Comparison of ENCODE assay signal across 8 mouse cellular contexts in the genomic region with DNA sequence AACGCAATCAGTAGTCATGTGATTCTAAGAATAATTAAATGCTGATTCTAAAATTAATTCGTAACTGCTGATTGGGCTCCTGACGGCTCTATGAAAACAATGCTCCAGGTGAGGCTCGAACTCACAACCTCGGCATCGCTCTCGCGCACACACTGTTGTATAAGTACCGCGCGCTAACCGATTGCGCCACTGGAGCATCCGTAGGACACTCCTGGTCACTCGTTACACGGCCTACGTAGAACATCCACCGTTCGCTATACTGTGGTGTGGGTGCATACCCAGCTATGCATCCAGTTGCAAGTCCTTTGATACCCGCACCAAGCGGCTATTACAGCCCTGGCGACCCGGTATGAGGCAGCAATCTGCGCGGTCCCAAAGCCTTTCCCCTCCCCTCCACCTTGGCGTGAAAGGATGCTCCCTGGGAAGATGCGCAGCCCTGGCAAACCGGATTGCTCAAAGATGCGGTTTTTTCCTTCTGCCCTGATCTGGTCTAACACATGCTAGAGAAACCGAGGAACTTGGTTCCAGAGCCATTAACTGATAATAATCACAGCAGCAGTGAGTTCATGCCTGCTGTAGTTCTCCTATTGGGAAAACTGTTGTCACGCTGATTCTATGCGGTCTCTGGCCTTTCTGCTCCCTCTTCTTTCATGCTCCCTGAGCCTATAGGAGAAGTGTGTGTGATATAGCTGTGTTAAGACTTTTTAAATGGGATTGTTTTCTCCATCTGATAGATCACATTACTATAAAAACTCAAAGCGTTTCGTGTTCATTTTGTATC. TPM values are rescaled to one million over a fixed set of nuclear protein-coding genes. Genes with fewer than 3 reads are reported as not detected.
DNase-seq lines count a peak whose midpoint lies in the region; ATAC-seq lines count a peak whose summit lies in the region.

No protein-coding gene starts in this region.

- 2% methylated on average over 34 of the region's 34 CpGs for WGBS in embryonic facial prominence, embryonic 12.5 days
- WGBS in intestine, embryonic 16.5 days, result 5% methylated on average over 34 of the region's 34 CpGs
- 4% methylated on average over 34 of the region's 34 CpGs for WGBS in liver, embryonic 15.5 days (ENCODE audit: insufficient replicate concordance)
- WGBS in stomach, embryonic 14.5 days, result 3% methylated on average over 34 of the region's 34 CpGs

- no peaks in the 10 kb centered on the region for H3K4me1 ChIP-seq in embryonic facial prominence, embryonic 12.5 days
- H3K4me1 ChIP-seq in intestine, embryonic 16.5 days (ENCODE audit: control insufficient read depth, insufficient read depth, low read length), result no peaks in the 10 kb centered on the region; the same call in 1 of the 2 replicates
- H3K4me1 ChIP-seq in liver, embryonic 15.5 days (replicated peaks), result peaks cover 8% of the 10 kb centered on the region; the same call in 1 of the 2 replicates
- H3K4me1 ChIP-seq in stomach, embryonic 14.5 days (ENCODE audit: control insufficient read depth, insufficient read depth, low read length), result no peaks in the 10 kb centered on the region

- peak; percentile 62 to 82 for DNase-seq in left cerebral cortex, adult 18-20 months (ENCODE audit: low spot score in 2 of 2)
- DNase-seq in left cerebral cortex, adult 11 months (ENCODE audit: low spot score), result no peak
- DNase-seq in ovary, postnatal 36 days (ENCODE audit: low spot score), result no peak
- no peak for DNase-seq in adrenal gland, postnatal 4 days (ENCODE audit: low spot score in 2 of 2)

- ATAC-seq in embryonic facial prominence, embryonic 12.5 days (ENCODE audit: insufficient number of reproducible peaks, insufficient read depth, low FRiP score, low TSS enrichment), result peak; percentile 35; the same call in 1 of the 2 replicates
- ATAC-seq in intestine, embryonic 16.5 days, result peak; percentile 88
- no peak; the same call in 1 of the 2 replicates for ATAC-seq in liver, embryonic 15.5 days (ENCODE audit: insufficient read depth)
- peak; percentile 42; the same call in 1 of the 2 replicates for ATAC-seq in stomach, embryonic 14.5 days (ENCODE audit: insufficient number of reproducible peaks, insufficient read depth, low FRiP score, low read depth)

- peak overlapping the region; percentile 26 for H3K4me3 ChIP-seq in embryonic facial prominence, embryonic 12.5 days
- peak overlapping the region; percentile 36 for H3K4me3 ChIP-seq in intestine, embryonic 16.5 days (ENCODE audit: low read length)
- peak overlapping the region; percentile 17 for H3K4me3 ChIP-seq in liver, embryonic 15.5 days (replicated peaks)
- H3K4me3 ChIP-seq in stomach, embryonic 14.5 days (ENCODE audit: low read depth, low read length), result peak overlapping the region; percentile 24

- no peaks in the 10 kb centered on the region for H3K36me3 ChIP-seq in embryonic facial prominence, embryonic 12.5 days
- no peaks in the 10 kb centered on the region for H3K36me3 ChIP-seq in intestine, embryonic 16.5 days (ENCODE audit: control insufficient read depth, insufficient read depth, low read length)
- no peaks in the 10 kb centered on the region for H3K36me3 ChIP-seq in liver, embryonic 15.5 days (replicated peaks)
- H3K36me3 ChIP-seq in stomach, embryonic 14.5 days (ENCODE audit: control insufficient read depth, insufficient read depth, low read length), result no peaks in the 10 kb centered on the region

- H3K27me3 ChIP-seq in embryonic facial prominence, embryonic 12.5 days, result no peaks in the 10 kb centered on the region
- no peaks in the 10 kb centered on the region for H3K27me3 ChIP-seq in intestine, embryonic 16.5 days (replicated peaks; ENCODE audit: control insufficient read depth, insufficient read depth, low read length)
- peaks cover 8% of the 10 kb centered on the region for H3K27me3 ChIP-seq in liver, embryonic 15.5 days
- H3K27me3 ChIP-seq in stomach, embryonic 14.5 days (ENCODE audit: control insufficient read depth, insufficient read depth, low read length), result no peaks in the 10 kb centered on the region

- H3K27ac ChIP-seq in embryonic facial prominence, embryonic 12.5 days, result no peak overlapping the region
- H3K27ac ChIP-seq in intestine, embryonic 16.5 days (ENCODE audit: low read length), result no peak overlapping the region
- H3K27ac ChIP-seq in liver, embryonic 15.5 days (replicated peaks), result no peak overlapping the region
- H3K27ac ChIP-seq in stomach, embryonic 14.5 days (ENCODE audit: low read length), result no peak overlapping the region

- H3K9ac ChIP-seq in embryonic facial prominence, embryonic 12.5 days, result no peak overlapping the region; the same call in 1 of the 2 replicates
- H3K9ac ChIP-seq in intestine, embryonic 16.5 days (ENCODE audit: low read depth, low read length), result no peak overlapping the region
- H3K9ac ChIP-seq in liver, embryonic 15.5 days, result no peak overlapping the region
- H3K9ac ChIP-seq in stomach, embryonic 14.5 days (replicated peaks; ENCODE audit: low read depth, low read length), result no peak overlapping the region

- no peaks in the 10 kb centered on the region for H3K9me3 ChIP-seq in embryonic facial prominence, embryonic 12.5 days
- no peaks in the 10 kb centered on the region for H3K9me3 ChIP-seq in intestine, embryonic 16.5 days (ENCODE audit: control insufficient read depth, low read length)
- no peaks in the 10 kb centered on the region for H3K9me3 ChIP-seq in liver, embryonic 15.5 days (replicated peaks)
- H3K9me3 ChIP-seq in stomach, embryonic 14.5 days (ENCODE audit: control insufficient read depth, low read depth, low read length), result no peaks in the 10 kb centered on the region

- H3K4me2 ChIP-seq in embryonic facial prominence, embryonic 12.5 days (replicated peaks), result peak overlapping the region; percentile 49
- peak overlapping the region; percentile 43 for H3K4me2 ChIP-seq in intestine, embryonic 16.5 days (ENCODE audit: low read depth, low read length)
- peak overlapping the region; percentile 43 for H3K4me2 ChIP-seq in liver, embryonic 15.5 days
- peak overlapping the region; percentile 42 for H3K4me2 ChIP-seq in stomach, embryonic 14.5 days (replicated peaks; ENCODE audit: low read depth, low read length)

RNA-seq across cellular contexts. Expression of a gene that starts 23.6 kb away (rescaled TPM):
- total RNA-seq in left cerebral cortex, adult 18-20 months (2021), result not detected
- polyA plus RNA-seq in embryonic facial prominence, embryonic 12.5 days (2016; fragmentation: Nextera tagmentation; extraction: Ambion mirVana), result not detected in 2 replicates
- polyA plus RNA-seq in intestine, embryonic 16.5 days (2015; fragmentation: Nextera tagmentation; extraction: Ambion mirVana), result not detected in 2 replicates
- polyA plus RNA-seq in liver, embryonic 15.5 days (2015; fragmentation: Nextera tagmentation; extraction: Ambion mirVana), result not detected in 2 replicates
- polyA plus RNA-seq in stomach, embryonic 14.5 days (2014; fragmentation: Nextera tagmentation; extraction: Ambion mirVana), result not detected in 2 replicates
- total RNA-seq in adrenal gland, postnatal 4 days (2021), result not detected

RNA-seq across cellular contexts. Expression of a gene that starts 34.8 kb away (rescaled TPM):
- not detected for total RNA-seq in left cerebral cortex, adult 18-20 months (2021)
- polyA plus RNA-seq in embryonic facial prominence, embryonic 12.5 days (2016; fragmentation: Nextera tagmentation; extraction: Ambion mirVana), result not detected in 2 replicates
- not detected in 2 replicates for polyA plus RNA-seq in intestine, embryonic 16.5 days (2015; fragmentation: Nextera tagmentation; extraction: Ambion mirVana)
- not detected in 2 replicates for polyA plus RNA-seq in liver, embryonic 15.5 days (2015; fragmentation: Nextera tagmentation; extraction: Ambion mirVana)
- not detected in 2 replicates for polyA plus RNA-seq in stomach, embryonic 14.5 days (2014; fragmentation: Nextera tagmentation; extraction: Ambion mirVana)
- not detected for total RNA-seq in adrenal gland, postnatal 4 days (2021)

RNA-seq across cellular contexts. Expression of a gene that starts 56.6 kb away (rescaled TPM):
- not detected for total RNA-seq in left cerebral cortex, adult 18-20 months (2021)
- polyA plus RNA-seq in embryonic facial prominence, embryonic 12.5 days (2016; fragmentation: Nextera tagmentation; extraction: Ambion mirVana), result not detected in 2 replicates
- polyA plus RNA-seq in intestine, embryonic 16.5 days (2015; fragmentation: Nextera tagmentation; extraction: Ambion mirVana), result not detected in 2 replicates
- polyA plus RNA-seq in liver, embryonic 15.5 days (2015; fragmentation: Nextera tagmentation; extraction: Ambion mirVana), result not detected in 2 replicates
- not detected in 2 replicates for polyA plus RNA-seq in stomach, embryonic 14.5 days (2014; fragmentation: Nextera tagmentation; extraction: Ambion mirVana)
- not detected for total RNA-seq in adrenal gland, postnatal 4 days (2021)

Comparison
In these comparisons a context has a peak if more than half of its experiments do, and no peak if none do; other contexts are left out.
1. DNase-seq: peak in left cerebral cortex, adult 18-20 months (2 of 2); none in left cerebral cortex, adult 11 months (single experiment), ovary, postnatal 36 days (single experiment) and adrenal gland, postnatal 4 days (0 of 2).
2. Peak in every context shown above with its lines, with median percentiles within 50 percentile points of each other: H3K4me2 ChIP-seq and H3K4me3 ChIP-seq.